In the genomic region with DNA sequence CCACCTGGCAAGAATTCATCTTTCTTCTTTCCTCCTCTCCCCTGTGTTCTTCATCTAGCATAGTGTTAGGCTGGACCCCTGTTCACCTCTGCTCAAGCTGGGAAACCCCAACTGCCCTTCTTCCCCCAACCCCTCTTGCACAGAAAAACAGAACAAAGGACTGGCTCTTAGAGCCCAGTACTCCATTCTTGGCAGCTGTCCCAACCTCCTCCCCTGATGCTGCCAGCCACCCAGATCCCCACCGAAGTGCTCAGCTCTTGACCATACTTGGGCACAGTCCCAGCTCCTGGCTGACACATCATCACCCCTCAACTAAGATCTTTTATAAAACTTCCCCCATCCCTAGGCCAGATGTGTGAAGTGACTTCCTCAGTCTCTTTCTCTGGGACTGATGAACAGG, we compare ENCODE assay signal across 9 mouse cellular contexts.
DNase-seq lines count a peak whose midpoint lies in the region; ATAC-seq and TF ChIP-seq lines count a peak whose summit lies in the region.
"Had no signal": no experiment of that assay in that cellular context is flagged by ENCODE, and none has a peak within 500 bp of the region (broad histone marks: within the 10 kb centered on the region; RNA-seq: fewer than 3 reads in every experiment).

No protein-coding gene starts in this region.

- H3K4me3 ChIP-seq in heart, postnatal 0 days (ENCODE audit: low read depth, low read length) = no peak overlapping the region
- H3K4me3 ChIP-seq in forebrain, embryonic 16.5 days (replicated peaks; ENCODE audit: low read length) = no peak overlapping the region
- H3K4me3 ChIP-seq in neural tube, embryonic 15.5 days (replicated peaks) = no peak overlapping the region
- H3K4me3 ChIP-seq: neural tube, embryonic 13.5 days had no signal

- H3K27me3 ChIP-seq in heart, postnatal 0 days (ENCODE audit: control insufficient read depth, insufficient read depth, low read length) = no peaks in the 10 kb centered on the region
- no peaks in the 10 kb centered on the region for H3K27me3 ChIP-seq in forebrain, embryonic 16.5 days (replicated peaks; ENCODE audit: control insufficient read depth, insufficient read depth, low read length)
- no peaks in the 10 kb centered on the region for H3K27me3 ChIP-seq in neural tube, embryonic 15.5 days (replicated peaks)
- H3K27me3 ChIP-seq: neural tube, embryonic 13.5 days had no signal

- no peak for TF ChIP-seq CTCF in heart, postnatal 0 days (IDR thresholded peaks at IDR 0.05; ENCODE audit: low read depth)

- peak; percentile 30 for DNase-seq in heart, postnatal 0 days (ENCODE audit: low spot score)
- no peak for DNase-seq in heart, adult 18-20 months
- DNase-seq in right cerebral cortex, adult 18-20 months = peak; percentile 33
- no peak for DNase-seq in right cerebral cortex, postnatal 25 days
- DNase-seq in spleen, postnatal 4 days (ENCODE audit: low spot score in 2 of 2) = no peak

- no peak for TF ChIP-seq EP300 in heart, postnatal 0 days (IDR thresholded peaks at IDR 0.05; ENCODE audit: low read depth)

- H3K9me3 ChIP-seq in heart, postnatal 0 days (replicated peaks; ENCODE audit: control insufficient read depth, low read length) = no peaks in the 10 kb centered on the region
- H3K9me3 ChIP-seq in forebrain, embryonic 16.5 days (ENCODE audit: control insufficient read depth, low read length) = no peaks in the 10 kb centered on the region
- H3K9me3 ChIP-seq in neural tube, embryonic 15.5 days (replicated peaks) = no peaks in the 10 kb centered on the region
- H3K9me3 ChIP-seq: neural tube, embryonic 13.5 days had no signal

- H3K27ac ChIP-seq in heart, postnatal 0 days (ENCODE audit: low read depth) = peak overlapping the region; percentile 71
- H3K27ac ChIP-seq in forebrain, embryonic 16.5 days (ENCODE audit: low read length) = no peak overlapping the region
- H3K27ac ChIP-seq in neural tube, embryonic 15.5 days (replicated peaks) = no peak overlapping the region
- H3K27ac ChIP-seq: neural tube, embryonic 13.5 days had no signal

- H3K9ac ChIP-seq in heart, postnatal 0 days (replicated peaks; ENCODE audit: low read depth, low read length) = no peak overlapping the region
- H3K9ac ChIP-seq in forebrain, embryonic 16.5 days (replicated peaks; ENCODE audit: low read depth, low read length) = no peak overlapping the region
- no peak overlapping the region for H3K9ac ChIP-seq in neural tube, embryonic 15.5 days (replicated peaks)
- H3K9ac ChIP-seq: neural tube, embryonic 13.5 days had no signal

- H3K4me1 ChIP-seq in heart, postnatal 0 days (ENCODE audit: control insufficient read depth, insufficient read depth) = peaks cover 16% of the 10 kb centered on the region
- H3K4me1 ChIP-seq in forebrain, embryonic 16.5 days (replicated peaks; ENCODE audit: control insufficient read depth, insufficient read depth, low read length) = 0 out of 2 replicates have a peak, but pooled peaks cover 4% of the 10 kb centered on the region
- H3K4me1 ChIP-seq in neural tube, embryonic 15.5 days = no peaks in the 10 kb centered on the region
- H3K4me1 ChIP-seq: neural tube, embryonic 13.5 days had no signal

- no peaks in the 10 kb centered on the region for H3K36me3 ChIP-seq in heart, postnatal 0 days (replicated peaks; ENCODE audit: control insufficient read depth, insufficient read depth, low read length)
- no peaks in the 10 kb centered on the region for H3K36me3 ChIP-seq in forebrain, embryonic 16.5 days (ENCODE audit: control insufficient read depth, insufficient read depth)
- H3K36me3 ChIP-seq in neural tube, embryonic 15.5 days = no peaks in the 10 kb centered on the region
- H3K36me3 ChIP-seq: neural tube, embryonic 13.5 days had no signal

- WGBS in heart, postnatal 0 days = 7% methylated on average over 1 of the region's 1 CpGs
- WGBS in forebrain, embryonic 16.5 days = 4% methylated on average over 1 of the region's 1 CpGs
- WGBS in neural tube, embryonic 15.5 days = 74% methylated on average over 1 of the region's 1 CpGs

- peak; percentile 88 for ATAC-seq in heart, postnatal 0 days (ENCODE audit: insufficient read depth, low read depth)
- ATAC-seq in forebrain, embryonic 16.5 days = peak; percentile 75
- peak; percentile 45; the same call in 1 of the 2 replicates for ATAC-seq in neural tube, embryonic 15.5 days (ENCODE audit: low FRiP score)
- ATAC-seq in activated CD4-positive, CD25-positive, alpha-beta regulatory T cell, adult 4 months = no peak

- no peak overlapping the region for H3K4me2 ChIP-seq in heart, postnatal 0 days (ENCODE audit: low read depth, low read length)
- no peak overlapping the region for H3K4me2 ChIP-seq in forebrain, embryonic 16.5 days (ENCODE audit: low read length)
- no peak overlapping the region for H3K4me2 ChIP-seq in neural tube, embryonic 15.5 days
- H3K4me2 ChIP-seq: neural tube, embryonic 13.5 days had no signal

Comparison
In these comparisons a context has a peak if more than half of its experiments do, and no peak if none do; other contexts are left out.
1. DNase-seq: peak in heart, postnatal 0 days (single experiment) and right cerebral cortex, adult 18-20 months (single experiment); none in heart, adult 18-20 months (0 of 2), right cerebral cortex, postnatal 25 days (single experiment) and spleen, postnatal 4 days (0 of 2).